Mouse (Mus musculus): ENCODE results near the gene Tspan3. TPM values are rescaled to one million over a fixed set of nuclear protein-coding genes. Genes with fewer than 3 reads are reported as not detected.
A peak's percentile ranks its signal among the peaks of the same experiment; 100 is the strongest.

Gene Tspan3
- polyA plus RNA-seq, 1 experiment from 2014 or later: 318 TPM

GRCm38 (mm10) chr9:56167690-56168089 is 2.4 kb upstream of the Tspan3 start:
- ATAC-seq (ENCODE audit: low FRiP score, low TSS enrichment) (no peak), DNase-seq (ENCODE audit: low spot score) (no peak)
- Histone ChIP-seq H3K27me3 (ENCODE audit: control insufficient read depth, insufficient read depth, low read length) (no peaks in the 10 kb centered on the region), H3K9ac (ENCODE audit: low read length) (no peak overlapping the region), H3K27ac (replicated peaks) (no peak overlapping the region), H3K36me3 (ENCODE audit: control insufficient read depth, insufficient read depth, low read length) (no peaks in the 10 kb centered on the region), H3K4me2 (replicated peaks; ENCODE audit: low read depth) (no peak overlapping the region), H3K4me1 (replicated peaks; ENCODE audit: control insufficient read depth, insufficient read depth) (no peaks in the 10 kb centered on the region), H3K9me3 (ENCODE audit: control insufficient read depth, low read length) (no peaks in the 10 kb centered on the region), H3K4me3 (ENCODE audit: low read depth, low read length) (no peak overlapping the region)
- no peak for TF ChIP-seq CTCF (IDR thresholded peaks at IDR 0.05; ENCODE audit: low read depth)
- TF ChIP-seq EP300 (optimal IDR thresholded peaks at IDR 0.05): no peak
- 68% methylated on average over 6 of the region's 6 CpGs for WGBS

DNA sequence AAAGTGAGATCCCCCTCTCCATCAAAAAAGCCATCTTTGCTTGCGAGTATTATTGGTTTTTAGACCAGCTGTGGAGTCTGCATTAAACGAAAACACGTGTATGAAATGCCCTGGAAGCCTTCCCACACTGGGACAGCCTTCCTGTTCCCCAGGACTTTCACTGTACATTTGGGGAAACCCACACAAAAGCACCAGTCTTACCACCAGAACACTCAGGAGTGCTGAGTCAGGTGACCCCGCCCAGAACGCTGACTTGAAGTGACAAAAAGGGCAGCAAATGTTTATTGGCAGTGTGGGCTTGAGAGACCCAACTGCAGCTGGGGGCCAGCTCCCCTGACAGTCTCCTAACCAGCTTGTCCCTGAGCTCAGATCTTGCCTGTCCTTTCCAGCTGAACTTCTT is 884 bp upstream of the Tspan3 start:
- Histone ChIP-seq H3K9ac (ENCODE audit: low read length) (no peak overlapping the region), H3K4me3 (ENCODE audit: low read depth, low read length) (no peak overlapping the region), H3K9me3 (ENCODE audit: control insufficient read depth, low read length) (no peaks in the 10 kb centered on the region), H3K4me1 (replicated peaks; ENCODE audit: control insufficient read depth, insufficient read depth) (no peaks in the 10 kb centered on the region), H3K4me2 (replicated peaks; ENCODE audit: low read depth) (no peak overlapping the region), H3K36me3 (ENCODE audit: control insufficient read depth, insufficient read depth, low read length) (no peaks in the 10 kb centered on the region), H3K27me3 (ENCODE audit: control insufficient read depth, insufficient read depth, low read length) (no peaks in the 10 kb centered on the region), H3K27ac (replicated peaks) (no peak overlapping the region)
- ATAC-seq (ENCODE audit: low FRiP score, low TSS enrichment) (no peak), DNase-seq (ENCODE audit: low spot score) (no peak)
- TF ChIP-seq CTCF (IDR thresholded peaks at IDR 0.05; ENCODE audit: low read depth) (no peak), EP300 (optimal IDR thresholded peaks at IDR 0.05) (no peak)
- WGBS: 34% methylated on average over 5 of the region's 5 CpGs

DNA sequence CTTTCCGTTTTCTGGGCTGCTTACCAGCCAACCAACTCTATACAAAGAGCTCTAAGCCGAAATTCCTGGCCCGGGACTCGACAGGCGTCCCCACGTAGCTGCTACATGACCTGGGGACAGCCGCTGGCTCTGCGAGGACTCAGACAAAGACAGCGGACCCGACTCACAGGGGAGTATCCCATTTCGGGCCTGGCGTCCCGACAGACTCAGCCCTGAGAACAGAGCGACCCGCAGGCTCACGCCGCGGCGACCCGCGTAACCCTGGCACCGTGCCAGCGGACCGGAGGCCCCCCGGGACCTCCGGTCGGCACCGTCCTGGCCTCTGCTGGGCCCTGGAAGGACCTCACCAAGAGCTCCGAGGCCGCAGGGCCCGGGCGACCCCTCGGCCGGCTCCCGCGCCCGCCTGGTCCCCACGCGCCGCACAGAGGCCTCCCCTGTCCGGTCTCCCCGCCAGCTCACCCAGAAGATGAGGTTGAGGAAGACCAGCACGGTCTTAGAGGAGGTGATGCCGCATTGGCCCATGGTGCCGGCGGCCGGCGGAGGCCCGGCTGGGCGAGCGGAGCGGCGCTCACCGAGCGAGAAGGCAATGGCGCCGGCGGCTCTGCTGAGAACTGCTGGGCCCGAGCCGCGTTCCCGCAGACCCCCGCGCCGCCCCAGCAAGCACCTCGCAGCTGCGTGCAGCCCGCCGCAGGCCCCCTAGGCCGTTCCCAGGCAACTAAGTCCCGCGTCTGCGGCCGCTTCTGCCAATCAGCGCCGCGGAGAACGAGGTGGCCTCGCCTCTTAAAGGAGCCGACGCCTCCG is 4.7 kb downstream of the Tspan3 start:
- H3K27ac ChIP-seq (replicated peaks): peak overlapping the region; percentile 95
- no peaks in the 10 kb centered on the region for H3K27me3 ChIP-seq (ENCODE audit: control insufficient read depth, insufficient read depth, low read length)
- no peaks in the 10 kb centered on the region for H3K36me3 ChIP-seq (ENCODE audit: control insufficient read depth, insufficient read depth, low read length)
- WGBS: under 1% methylated on average over 80 of the region's 82 CpGs
- peak overlapping the region; percentile 95 for H3K9ac ChIP-seq (ENCODE audit: low read length)
- ATAC-seq (ENCODE audit: low FRiP score, low TSS enrichment): peak; percentile 94
- peak overlapping the region; percentile 99 for H3K4me3 ChIP-seq (ENCODE audit: low read depth, low read length)
- no peaks in the 10 kb centered on the region for H3K9me3 ChIP-seq (ENCODE audit: control insufficient read depth, low read length)
- H3K4me1 ChIP-seq (replicated peaks; ENCODE audit: control insufficient read depth, insufficient read depth): no peaks in the 10 kb centered on the region
- peak; percentile 90 for DNase-seq (ENCODE audit: low spot score)
- TF ChIP-seq EP300 (optimal IDR thresholded peaks at IDR 0.05) (no peak), CTCF (IDR thresholded peaks at IDR 0.05; ENCODE audit: low read depth) (no peak)
- H3K4me2 ChIP-seq (replicated peaks; ENCODE audit: low read depth): peak overlapping the region; percentile 66

GRCm38 (mm10) chr9:56159456-56159855 is 5.8 kb downstream of the Tspan3 start:
- H3K27ac ChIP-seq (replicated peaks): no peak overlapping the region
- DNase-seq (ENCODE audit: low spot score) (no peak), ATAC-seq (ENCODE audit: low FRiP score, low TSS enrichment) (no peak)
- peak overlapping the region; percentile 99 for H3K4me3 ChIP-seq (ENCODE audit: low read depth, low read length)
- H3K36me3 ChIP-seq (ENCODE audit: control insufficient read depth, insufficient read depth, low read length): no peaks in the 10 kb centered on the region
- H3K9me3 ChIP-seq (ENCODE audit: control insufficient read depth, low read length): no peaks in the 10 kb centered on the region
- no peaks in the 10 kb centered on the region for H3K4me1 ChIP-seq (replicated peaks; ENCODE audit: control insufficient read depth, insufficient read depth)
- no peak for TF ChIP-seq CTCF (IDR thresholded peaks at IDR 0.05; ENCODE audit: low read depth)
- TF ChIP-seq EP300 (optimal IDR thresholded peaks at IDR 0.05): no peak
- H3K27me3 ChIP-seq (ENCODE audit: control insufficient read depth, insufficient read depth, low read length): no peaks in the 10 kb centered on the region
- WGBS: 20% methylated on average over 2 of the region's 2 CpGs
- H3K4me2 ChIP-seq (replicated peaks; ENCODE audit: low read depth): peak overlapping the region; percentile 66
- H3K9ac ChIP-seq (ENCODE audit: low read length): no peak overlapping the region

DNA sequence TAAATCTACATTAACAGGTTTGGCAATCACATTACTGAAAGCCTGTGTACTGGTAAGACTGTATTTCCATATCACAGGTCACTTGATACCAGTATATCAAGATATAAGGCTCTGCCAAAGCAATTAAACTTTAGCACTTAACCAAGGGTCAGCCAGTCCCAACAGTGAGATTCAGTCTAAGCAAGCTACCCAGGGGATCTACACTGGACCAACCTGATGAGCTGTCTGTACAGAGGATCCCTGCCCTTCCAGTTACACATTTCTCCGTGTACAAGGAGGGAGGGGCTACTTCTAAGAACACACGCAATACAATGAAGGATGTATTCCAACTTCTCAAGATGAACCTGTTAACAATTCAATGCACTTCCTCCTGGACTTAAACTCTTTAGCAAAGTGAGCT is 7.2 kb downstream of the Tspan3 start:
- Histone ChIP-seq H3K4me3 (ENCODE audit: low read depth, low read length) (no peak overlapping the region), H3K4me2 (replicated peaks; ENCODE audit: low read depth) (no peak overlapping the region), H3K4me1 (replicated peaks; ENCODE audit: control insufficient read depth, insufficient read depth) (no peaks in the 10 kb centered on the region), H3K9me3 (ENCODE audit: control insufficient read depth, low read length) (no peaks in the 10 kb centered on the region), H3K9ac (ENCODE audit: low read length) (no peak overlapping the region), H3K27me3 (ENCODE audit: control insufficient read depth, insufficient read depth, low read length) (no peaks in the 10 kb centered on the region), H3K36me3 (ENCODE audit: control insufficient read depth, insufficient read depth, low read length) (no peaks in the 10 kb centered on the region), H3K27ac (replicated peaks) (no peak overlapping the region)
- ATAC-seq (ENCODE audit: low FRiP score, low TSS enrichment) (peak; percentile 59; the same call in 1 of the 2 replicates), DNase-seq (ENCODE audit: low spot score) (no peak)
- WGBS: 33% methylated on average over 2 of the region's 2 CpGs
- TF ChIP-seq EP300 (optimal IDR thresholded peaks at IDR 0.05) (no peak), CTCF (IDR thresholded peaks at IDR 0.05; ENCODE audit: low read depth) (no peak)

DNA sequence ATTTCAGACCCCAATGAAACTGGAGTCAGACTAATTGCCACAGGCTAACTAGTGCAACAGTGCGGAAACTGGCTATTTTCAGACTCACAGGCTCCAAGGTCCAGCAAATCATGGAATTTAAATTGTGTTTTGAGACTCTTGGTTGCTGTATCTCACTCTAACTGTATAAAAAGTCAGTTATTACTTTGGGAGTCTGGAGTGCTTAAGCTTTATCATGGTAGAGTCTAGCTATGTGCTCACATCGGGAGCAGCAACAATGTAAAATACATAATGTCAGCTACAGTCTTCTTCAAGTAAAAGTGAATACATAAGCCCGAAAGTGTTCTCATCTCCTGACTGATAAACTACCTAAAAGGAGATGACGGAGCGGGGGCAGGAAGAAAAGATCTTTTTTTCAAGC is 10.7 kb downstream of the Tspan3 start:
- Histone ChIP-seq H3K9me3 (ENCODE audit: control insufficient read depth, low read length) (no peaks in the 10 kb centered on the region), H3K4me3 (ENCODE audit: low read depth, low read length) (no peak overlapping the region), H3K27ac (replicated peaks) (no peak overlapping the region), H3K9ac (ENCODE audit: low read length) (no peak overlapping the region), H3K4me1 (replicated peaks; ENCODE audit: control insufficient read depth, insufficient read depth) (0 out of 2 replicates have a peak, but pooled peaks cover 3% of the 10 kb centered on the region), H3K36me3 (ENCODE audit: control insufficient read depth, insufficient read depth, low read length) (no peaks in the 10 kb centered on the region), H3K4me2 (replicated peaks; ENCODE audit: low read depth) (no peak overlapping the region), H3K27me3 (ENCODE audit: control insufficient read depth, insufficient read depth, low read length) (no peaks in the 10 kb centered on the region)
- DNase-seq (ENCODE audit: low spot score) (no peak), ATAC-seq (ENCODE audit: low FRiP score, low TSS enrichment) (no peak)
- 92% methylated on average over 5 of the region's 5 CpGs for WGBS
- TF ChIP-seq CTCF (IDR thresholded peaks at IDR 0.05; ENCODE audit: low read depth) (no peak), EP300 (optimal IDR thresholded peaks at IDR 0.05) (no peak)
